Mouse (Mus musculus) E14TG2a.4 (cell line): ENCODE results near the gene Shisal1.

Experiments
- H3K27me3 ChIP-seq: 2 replicates; pipeline ENCODE4 v1.6.1; 2014; ENCODE audit warnings: low read length, control low read depth; ENCODE audit not compliant: insufficient read depth
- H3K36me3 ChIP-seq: 2 replicates; pipeline ENCODE4 v1.6.1; 2014; ENCODE audit warnings: low read length, control low read depth; ENCODE audit not compliant: insufficient read depth
- H3K4me1 ChIP-seq: replicated peaks from 2 replicates; pipeline ENCODE4 v1.6.1; 2014; ENCODE audit warnings: low read depth, low read length, control low read depth
- H3K4me3 ChIP-seq: replicated peaks from 2 replicates; pipeline ENCODE4 v1.5.1; 2014; ENCODE audit warnings: mild to moderate bottlenecking, low read length
- H3K9me3 ChIP-seq: 2 replicates; pipeline ENCODE4 v1.6.1; 2014; ENCODE audit warnings: low read length, control low read depth
- CTCF ChIP-seq: conservative IDR thresholded peaks from 2 replicates; pipeline ENCODE4 v1.5.1; 2014; ENCODE audit warnings: low read length
- NANOG ChIP-seq: IDR thresholded peaks from 2 replicates; pipeline ENCODE4 v1.6.1; 2014; ENCODE audit warnings: borderline replicate concordance, low read length, mixed read lengths
- POU5F1 ChIP-seq: IDR thresholded peaks from 2 replicates; pipeline ENCODE4 v1.6.1; 2014; ENCODE audit warnings: low read length, borderline replicate concordance

Gene Shisal1

GRCm38 (mm10) chr15:84331066-84331612 is 115.8 kb downstream of the Shisal1 start:
- peaks cover 29% of the 10 kb centered on the region for H3K27me3 ChIP-seq
- no peak overlapping the region for H3K4me3 ChIP-seq
- H3K9me3 ChIP-seq: no peaks in the 10 kb centered on the region
- no peak for TF ChIP-seq POU5F1
- TF ChIP-seq NANOG: no peak
- no peak for TF ChIP-seq CTCF
- H3K36me3 ChIP-seq: no peaks in the 10 kb centered on the region
- peaks cover 6% of the 10 kb centered on the region for H3K4me1 ChIP-seq

GRCm38 (mm10) chr15:84329940-84330339 is 117.0 kb downstream of the Shisal1 start:
- Histone ChIP-seq H3K27me3 (peaks cover 41% of the 10 kb centered on the region), H3K4me3 (no peak overlapping the region), H3K9me3 (no peaks in the 10 kb centered on the region), H3K36me3 (no peaks in the 10 kb centered on the region), H3K4me1 (peaks cover 18% of the 10 kb centered on the region)
- TF ChIP-seq CTCF (no peak), NANOG (no peak), POU5F1 (no peak)
